Mouse (Mus musculus) embryo, embryonic 10.5 days (tissue): ENCODE measurements at regions not wholly inside any gene's neighbourhood (a gene's known extent, or its start where the extent isn't known, plus 50 kb on each side); places are given as distances from the start of the nearest gene placed in this dataset.
A peak's percentile ranks its signal among the peaks of the same experiment; 100 is the strongest.
"Not testable (repeated sequence)": the region's sequence is repeated elsewhere in the genome, so short reads cannot be mapped to it uniquely, and the experiment has no call there.

Experiments
- DNase-seq: peaks from one replicate; pipeline ENCODE4 v3.0.0-alpha.2; 2015; ENCODE audit warnings: low spot score

DNA sequence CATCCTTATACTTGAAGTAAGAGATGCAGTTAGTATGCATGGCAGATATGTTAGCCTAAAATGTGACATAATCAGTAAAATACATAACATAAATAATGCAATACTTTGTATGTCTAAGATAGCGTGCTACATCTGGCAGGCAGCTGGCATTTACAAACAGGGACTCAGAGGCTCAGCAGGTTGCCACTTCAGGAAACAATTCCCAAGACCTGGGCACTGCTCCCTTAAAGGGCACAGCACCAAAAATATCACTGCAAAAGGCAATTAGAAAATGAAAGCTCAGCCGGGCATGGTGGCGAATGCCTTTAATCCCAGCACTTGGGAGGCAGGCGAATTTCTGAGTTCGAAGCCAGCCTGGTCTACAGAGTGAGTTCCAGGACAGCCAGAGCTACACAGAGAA is 544.0 kb downstream of the Zfp704 start:
- no peak for DNase-seq

DNA sequence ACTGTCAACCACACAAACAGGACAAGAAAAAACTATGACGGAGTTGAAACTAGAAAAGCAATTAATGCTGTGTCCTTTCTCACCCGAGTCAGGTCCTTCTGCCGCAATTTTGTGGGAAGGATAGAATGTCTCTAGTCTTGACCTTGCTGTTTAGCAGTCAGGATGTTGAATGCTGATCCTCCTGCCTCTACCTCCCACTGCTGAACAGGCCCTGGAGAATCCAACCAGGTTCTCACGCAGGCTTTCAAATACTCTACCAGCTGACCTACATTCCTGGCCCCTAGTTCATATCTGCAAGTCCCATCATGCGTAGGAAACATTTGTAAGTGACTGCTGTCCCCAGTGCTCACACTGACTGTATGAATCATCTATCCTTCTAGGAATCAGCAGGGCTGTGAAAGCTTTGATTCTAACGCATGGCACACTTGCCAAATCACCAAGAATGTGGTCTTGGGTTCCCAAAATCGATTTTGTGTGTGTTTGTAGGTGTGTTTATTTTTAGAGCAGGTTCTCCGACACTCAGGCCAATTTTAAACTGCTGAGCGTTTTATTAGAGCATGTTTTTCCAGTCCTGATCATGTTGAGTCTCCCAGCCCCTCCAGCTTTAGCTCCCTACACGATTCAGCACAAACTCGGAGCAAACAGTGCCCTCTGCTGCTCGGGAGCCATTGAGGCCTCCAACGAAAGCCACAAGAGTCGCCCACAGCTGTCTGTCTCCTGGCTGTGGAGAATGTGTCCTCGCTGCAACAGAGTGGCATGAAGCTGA is 545.4 kb downstream of the Zfp704 start:
- DNase-seq = peak; percentile 79

DNA sequence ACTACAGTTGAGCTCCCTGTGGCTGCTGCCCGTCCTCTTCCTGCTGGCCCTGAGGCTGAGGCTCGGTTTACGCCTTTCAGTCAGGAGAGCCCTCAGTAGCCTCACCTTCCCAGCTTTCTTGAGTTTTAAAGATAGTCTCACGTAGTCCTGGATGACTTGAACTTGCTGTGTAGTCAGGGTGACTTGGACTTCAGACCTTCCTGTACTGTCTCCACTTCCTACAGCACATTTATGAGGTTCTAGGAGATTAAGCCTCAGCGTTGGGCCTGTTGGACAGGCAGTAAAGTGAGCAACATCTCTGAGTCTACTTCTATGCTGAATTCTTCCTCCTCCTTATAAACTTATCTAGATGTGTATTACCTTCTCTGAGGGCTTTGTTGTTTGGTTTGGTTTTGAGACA is 546.2 kb downstream of the Zfp704 start:
- DNase-seq = no peak

DNA sequence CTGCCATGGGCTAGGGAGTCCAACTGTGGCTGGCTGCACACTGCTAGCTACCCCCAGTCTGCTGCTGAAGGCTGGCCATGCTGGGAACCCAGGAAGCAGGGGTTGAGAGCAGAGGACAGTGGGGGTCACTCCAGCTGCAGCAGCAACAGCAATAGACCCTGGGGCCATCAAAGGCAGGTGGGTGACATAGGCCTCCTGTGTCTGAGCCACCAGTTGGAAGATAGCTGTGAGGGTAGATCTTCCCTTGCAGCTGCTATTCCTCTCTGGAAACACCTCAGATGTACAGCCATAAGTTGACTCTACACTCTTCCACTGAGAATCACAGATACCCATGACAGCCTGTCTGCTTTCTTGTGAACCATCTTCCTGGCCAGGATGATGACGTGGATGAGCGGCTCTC is 548.5 kb downstream of the Zfp704 start:
- DNase-seq = no peak

DNA sequence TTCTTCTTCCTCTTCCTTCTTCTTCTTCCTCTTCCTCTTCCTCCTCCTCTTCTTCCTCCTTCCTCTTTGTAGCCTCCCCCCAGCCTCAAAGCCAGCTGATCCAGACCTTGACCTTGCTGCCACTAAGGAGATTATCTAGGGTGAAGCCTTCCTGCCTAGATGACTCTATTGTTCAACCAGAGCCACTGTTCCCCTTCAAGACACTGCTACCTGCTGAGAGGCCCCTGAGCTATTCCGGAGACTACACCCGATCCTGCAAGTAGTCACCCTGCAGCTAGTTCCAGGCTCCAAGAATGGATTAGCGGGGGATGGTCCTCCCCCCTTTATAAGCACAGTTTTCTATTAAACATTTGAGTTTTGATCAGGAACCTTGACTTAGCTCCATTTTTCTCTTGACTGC is 552.2 kb downstream of the Zfp704 start:
- not testable (repeated sequence) for DNase-seq

DNA sequence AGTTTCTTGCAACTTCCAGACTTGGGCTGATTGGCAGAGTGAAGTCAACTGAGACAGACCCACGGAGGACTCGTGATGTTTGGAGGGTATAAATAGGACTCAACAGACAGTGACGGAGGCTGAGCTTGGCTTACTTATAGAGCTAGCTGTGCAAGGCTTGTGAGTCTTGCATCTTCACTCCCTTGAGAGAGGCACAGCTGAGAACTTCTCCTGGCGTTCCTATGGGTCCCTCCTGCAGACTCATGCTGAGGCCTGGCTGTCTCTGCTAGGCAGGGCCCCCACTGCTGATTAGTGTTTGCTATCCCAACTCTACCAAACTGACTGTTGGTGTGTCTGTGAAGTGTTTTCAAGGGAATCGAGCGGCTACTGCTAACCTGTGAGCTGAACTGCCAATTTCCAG is 553.0 kb downstream of the Zfp704 start:
- DNase-seq = no peak

DNA sequence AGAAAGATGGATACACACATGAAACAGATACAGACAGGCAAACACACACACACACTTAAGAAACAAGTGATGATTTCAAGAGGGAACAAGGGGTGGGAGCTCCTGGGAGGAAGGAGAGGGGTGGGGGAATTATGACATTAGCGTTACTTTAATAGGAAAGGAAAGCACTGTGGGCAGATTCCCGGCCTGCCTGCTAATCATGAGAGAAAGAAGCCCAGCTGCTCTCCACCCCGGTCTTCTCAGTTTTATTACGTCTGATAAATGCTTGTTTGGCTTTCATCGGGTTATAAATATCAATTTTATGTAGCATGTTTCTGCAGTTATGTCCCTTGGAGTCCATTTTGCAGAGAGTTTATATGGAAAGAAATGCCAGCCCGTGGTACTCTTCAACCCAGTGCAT is 554.1 kb downstream of the Zfp704 start:
- no peak for DNase-seq
